Mouse (Mus musculus) left cerebral cortex, adult 9 months (tissue): ENCODE measurements around the gene Fryl.

Experiments
- DNase-seq, 2 experiments: peaks; one replicate each; pipeline ENCODE4 v3.0.0; 2022; ENCODE audit warnings: low spot score in 2 of 2

The Fryl gene

DNA sequence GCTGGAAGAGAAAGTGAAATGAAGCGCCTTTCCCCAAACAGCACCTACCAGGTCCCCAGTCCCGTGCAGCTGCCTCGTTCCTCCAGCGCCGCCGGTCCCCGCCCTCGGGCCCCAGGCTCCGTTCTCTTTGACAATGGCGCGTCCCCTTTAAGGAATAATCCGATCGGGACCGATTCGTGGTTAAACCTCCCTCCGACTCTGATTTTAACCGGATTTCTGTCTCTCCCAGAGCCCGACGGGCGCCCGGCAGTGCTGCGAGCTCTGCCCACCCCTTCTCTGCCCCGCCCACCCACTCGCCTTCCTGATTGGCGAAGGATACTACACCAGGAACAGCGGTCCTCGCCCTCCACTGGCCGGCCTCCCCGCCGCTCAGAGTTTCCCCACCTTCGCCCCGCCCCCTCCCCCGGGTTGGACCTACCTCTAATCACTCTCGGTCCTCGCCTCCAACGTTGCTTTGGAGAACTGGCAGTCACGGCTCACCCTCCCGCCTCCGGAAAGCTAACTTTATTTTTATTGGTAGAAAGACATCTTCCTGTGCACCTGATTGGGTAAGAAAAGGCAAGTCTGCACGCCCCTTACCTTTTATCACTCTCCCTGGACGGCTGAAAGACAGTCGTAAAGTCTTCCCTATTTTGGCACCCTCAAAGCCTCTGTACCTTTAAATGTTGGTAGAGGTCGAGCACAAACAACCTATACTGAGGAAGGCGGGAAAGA, at the start of gene Fryl:
Gene Fryl (minus strand): TSS at position 268 of the 714 bp plus-strand sequence.
- DNase-seq, result peak; percentile 96

DNA sequence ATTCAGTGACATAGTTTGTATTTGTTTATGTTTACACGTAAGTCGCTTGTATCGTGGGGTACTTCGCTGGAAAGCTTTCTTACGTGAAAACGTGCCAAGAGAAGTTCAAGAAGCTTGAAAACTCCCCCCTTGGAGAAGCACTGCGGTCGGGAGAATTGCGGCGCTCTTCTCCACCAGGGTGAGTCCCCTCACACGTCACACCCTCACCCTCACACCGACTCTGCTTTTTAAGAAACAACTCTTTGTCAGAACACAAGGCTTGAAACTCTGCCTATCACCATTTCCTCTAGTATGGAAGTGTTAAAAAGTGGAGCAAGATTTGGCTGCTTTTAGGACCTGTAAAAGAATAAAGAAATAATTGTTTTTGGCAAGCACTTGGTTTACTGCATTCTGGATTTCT, 48.1 kb upstream of the Fryl start:
- DNase-seq, result no peak

DNA sequence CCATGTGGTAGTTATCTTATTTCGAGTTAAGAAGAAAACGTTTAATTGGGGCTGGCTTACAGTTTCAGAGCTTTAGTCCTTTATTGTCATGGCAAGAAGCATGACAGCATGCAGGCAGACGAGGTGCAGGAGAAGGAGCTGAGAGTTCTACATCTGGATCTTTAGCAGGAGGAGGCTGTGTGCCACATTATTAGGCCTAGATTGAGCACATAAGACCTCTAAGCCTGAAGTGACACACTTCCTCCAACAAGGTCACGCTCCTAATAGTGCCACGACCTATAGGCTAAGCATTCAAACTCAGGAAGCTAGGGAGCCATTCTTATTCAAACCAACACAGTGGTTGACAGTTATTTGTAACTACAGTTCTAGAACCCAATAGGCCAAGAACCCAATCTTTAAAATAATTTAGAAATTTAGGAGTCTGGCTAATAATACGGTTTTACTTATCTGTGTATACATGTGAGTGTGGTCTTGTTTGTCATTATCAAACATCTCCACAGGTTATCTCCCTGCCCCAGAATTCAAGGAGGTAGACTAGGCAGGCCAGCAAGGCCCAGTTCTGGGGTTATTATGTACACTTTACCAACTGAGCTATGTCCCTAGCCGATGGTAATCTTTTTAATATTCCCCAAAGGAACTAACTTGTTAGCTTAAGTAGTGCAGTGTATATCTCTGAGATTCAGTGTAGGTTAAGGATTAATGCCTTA, 45.3 kb upstream of the Fryl start:
- DNase-seq, result no peak

DNA sequence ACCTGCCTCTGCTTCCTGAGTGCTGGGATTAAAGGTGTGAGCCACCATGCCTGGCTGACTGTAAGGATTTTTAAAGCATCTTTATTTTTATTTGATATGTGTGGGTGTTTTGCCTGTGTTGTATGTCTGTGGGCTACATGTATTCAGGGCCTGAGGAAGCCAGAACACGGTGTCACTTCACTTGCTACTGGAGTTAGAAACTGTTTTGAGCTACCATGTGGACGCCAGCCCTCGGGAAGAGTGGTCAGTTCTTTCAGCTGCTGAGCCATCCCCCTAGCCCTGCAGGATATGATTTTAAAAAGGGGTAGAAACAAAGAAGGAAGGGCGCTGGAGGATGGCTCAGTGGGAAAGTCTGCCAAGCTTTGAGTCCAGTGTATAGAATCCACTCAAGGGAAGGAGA, 39.5 kb upstream of the Fryl start:
- DNase-seq, result no peak

DNA sequence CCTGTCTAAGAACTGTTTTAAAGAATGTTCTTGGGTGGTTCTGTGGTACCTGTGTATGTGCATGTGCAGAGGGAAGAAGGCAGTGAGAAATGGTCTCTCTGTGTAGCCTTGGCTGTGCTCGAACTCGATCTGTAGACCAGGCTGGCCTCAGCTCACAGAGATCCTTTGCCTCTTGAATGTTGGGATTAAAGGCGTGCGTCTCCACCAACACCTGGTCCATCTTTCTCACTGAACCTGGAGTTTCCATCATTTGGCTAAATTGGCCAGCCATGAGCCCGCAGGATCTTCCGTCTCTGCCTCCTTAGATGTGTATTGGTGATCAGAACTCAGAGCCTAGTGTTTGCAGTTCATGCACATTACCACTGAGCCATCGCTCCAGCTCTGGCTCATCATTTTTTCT, 38.6 kb upstream of the Fryl start:
- no peak for DNase-seq

DNA sequence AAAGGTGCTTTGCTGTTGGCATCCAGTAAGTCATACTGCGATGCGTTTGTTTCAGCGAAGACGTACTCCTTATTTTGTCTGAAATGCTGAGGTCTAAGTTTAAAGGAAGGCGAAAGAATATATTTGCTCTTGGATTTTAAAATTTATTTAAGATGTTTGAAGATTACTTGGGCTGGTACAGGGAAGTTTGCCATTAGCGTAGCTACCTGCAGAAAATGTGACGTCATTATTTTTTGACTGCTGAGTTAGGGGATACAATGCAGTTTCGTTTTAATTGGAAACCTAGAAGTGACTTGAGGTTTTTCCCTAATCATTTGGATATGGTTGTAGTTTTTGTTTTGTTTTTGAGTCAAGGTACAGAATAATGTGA, 37.0 kb upstream of the Fryl start:
- DNase-seq, result no peak

DNA sequence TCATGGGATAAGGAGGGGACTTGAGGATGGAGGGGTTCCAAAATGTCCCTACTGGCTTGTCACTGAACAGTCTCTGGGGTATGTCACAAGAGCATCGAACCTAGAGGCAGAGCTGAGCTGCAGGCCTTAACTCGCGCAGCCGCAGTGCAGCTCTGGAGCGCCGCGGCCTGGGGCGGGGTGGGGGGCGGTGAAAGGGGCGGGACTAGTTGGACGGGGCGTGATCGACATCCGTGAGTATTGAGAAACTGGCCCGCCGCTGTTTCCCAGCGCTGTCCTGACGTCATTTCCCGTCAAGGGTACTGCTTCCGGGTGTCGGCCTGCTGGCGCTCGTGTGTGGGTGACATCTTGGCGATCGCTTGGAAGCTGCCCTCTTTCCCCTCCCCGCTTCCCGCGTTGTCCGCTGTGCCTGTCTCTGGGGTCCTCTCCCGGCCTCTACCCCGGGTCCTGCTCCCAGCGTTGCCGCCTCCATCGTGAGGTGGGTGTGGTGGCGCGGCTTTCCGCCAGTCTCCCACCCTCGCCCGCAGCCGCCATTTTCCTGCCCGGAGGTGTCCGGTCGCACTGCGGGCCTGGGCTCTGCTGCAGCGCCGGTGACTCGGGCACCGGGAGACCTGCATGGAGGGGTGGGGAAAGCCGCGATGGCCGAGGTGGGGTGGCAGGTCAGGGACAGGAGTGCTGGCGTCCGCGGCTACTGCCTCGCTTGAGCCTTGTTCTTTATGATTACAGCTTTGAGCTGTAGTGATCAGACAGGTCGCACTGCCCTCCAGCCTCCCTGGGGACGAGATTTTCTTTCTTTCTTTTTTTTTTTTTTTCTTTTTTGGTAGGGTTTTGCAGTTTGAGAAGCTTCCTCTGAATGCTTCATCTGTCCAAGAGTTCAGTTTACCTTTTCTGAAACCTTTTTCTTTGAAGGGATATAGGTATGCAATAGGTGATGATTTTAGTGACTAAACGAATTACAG, 36.4 kb upstream of the Fryl start, which contains the start of gene Ociad1:
Gene Ociad1 (plus strand): TSS at position 283 of the 956 bp plus-strand sequence.
- DNase-seq, result peak; percentile 90 to 96

DNA sequence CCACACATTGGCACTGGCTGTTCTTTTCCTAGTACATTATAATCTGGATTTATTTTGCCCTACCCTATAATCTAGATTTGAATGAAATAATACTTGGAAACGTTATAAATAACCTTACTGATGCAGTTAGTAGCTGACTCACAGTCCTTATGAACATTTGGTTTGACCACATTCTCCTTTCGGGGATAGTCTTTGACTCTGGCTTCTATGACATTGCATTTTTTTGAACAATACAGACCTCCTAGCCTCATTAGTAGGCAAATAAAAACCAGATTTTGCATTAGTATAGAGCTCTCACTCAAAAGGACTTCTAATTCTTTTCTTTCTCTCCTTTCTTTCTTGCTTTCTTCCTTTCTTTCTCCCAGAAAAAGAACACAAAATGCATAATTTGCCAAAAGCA, 33.5 kb upstream of the Fryl start:
- DNase-seq, result no peak

DNA sequence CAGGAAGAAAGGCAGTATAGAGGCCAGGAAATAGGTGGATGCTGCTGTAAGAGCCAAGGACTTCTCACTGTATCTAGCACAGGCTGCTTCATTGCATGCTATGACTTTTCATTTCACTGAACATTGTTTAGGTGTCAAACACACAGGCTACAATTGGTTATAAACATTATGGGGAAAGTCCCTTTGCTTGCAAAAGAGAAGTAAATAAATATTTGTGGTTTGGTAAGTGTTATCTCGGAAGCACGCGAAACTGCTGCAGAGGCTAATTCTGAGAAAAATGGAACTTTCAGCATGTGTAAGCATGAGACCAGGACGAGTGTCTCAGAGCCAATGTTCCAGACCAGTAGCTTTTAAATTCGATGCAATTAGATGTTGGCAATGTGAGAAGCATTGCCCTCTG, 30.2 kb upstream of the Fryl start:
- no peak for DNase-seq

DNA sequence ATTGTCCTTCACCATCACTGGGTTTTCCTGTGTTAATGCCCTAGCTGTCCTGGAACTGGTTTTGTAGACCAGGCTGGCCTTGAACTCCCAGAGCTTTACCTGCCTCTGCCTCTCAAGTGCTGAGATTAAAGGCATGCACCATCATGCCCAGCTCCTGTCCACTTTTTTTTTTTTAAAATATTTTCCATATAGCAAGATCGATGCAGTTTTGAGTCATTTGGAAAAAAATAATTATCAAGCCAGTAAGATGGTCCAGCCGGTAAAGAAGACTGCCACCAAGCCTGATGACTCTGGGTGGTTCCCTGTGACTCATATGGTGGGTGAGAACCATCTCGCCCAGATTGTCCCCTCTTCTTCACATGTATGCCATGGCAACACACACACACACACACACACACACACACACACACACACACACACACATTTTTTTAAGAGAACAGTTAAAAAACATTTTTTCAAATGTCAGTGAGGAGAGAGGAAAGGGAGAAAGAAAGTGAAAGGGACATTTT, 29.1 kb upstream of the Fryl start:
- no peak for DNase-seq

DNA sequence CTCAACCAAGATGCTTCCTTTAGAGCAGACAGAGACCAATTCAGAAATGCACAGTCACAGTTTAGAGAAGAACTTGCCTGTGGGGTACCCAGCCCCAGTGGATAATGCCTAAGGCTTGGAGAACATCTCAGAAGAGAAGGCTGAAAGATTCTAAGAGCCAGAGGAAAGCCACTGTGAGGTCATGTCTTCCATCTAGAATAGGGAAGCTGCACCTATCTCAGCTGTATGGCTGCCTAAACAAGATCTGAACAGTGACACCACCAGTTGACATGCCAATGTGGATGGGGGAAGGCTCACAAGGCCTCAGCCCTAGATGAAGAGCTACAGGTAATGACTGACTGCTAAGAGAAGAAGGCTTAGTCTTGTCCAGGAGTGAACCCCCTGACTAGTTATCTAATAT, 27.6 kb upstream of the Fryl start:
- no peak for DNase-seq

DNA sequence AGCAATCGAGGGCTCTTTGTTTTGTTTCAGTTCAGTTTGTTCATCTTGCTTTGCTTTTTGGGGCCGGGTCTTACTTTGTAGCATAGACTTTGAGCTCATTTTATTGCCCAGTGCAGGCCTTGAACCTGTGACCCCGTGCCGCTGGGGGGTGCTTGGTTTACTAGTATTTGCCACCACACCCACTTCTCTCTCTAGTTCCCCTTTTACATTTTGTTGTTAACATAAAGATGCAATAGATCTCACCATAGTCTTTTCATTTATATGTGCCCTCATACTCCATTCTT, 24.1 kb upstream of the Fryl start:
- DNase-seq, result no peak

DNA sequence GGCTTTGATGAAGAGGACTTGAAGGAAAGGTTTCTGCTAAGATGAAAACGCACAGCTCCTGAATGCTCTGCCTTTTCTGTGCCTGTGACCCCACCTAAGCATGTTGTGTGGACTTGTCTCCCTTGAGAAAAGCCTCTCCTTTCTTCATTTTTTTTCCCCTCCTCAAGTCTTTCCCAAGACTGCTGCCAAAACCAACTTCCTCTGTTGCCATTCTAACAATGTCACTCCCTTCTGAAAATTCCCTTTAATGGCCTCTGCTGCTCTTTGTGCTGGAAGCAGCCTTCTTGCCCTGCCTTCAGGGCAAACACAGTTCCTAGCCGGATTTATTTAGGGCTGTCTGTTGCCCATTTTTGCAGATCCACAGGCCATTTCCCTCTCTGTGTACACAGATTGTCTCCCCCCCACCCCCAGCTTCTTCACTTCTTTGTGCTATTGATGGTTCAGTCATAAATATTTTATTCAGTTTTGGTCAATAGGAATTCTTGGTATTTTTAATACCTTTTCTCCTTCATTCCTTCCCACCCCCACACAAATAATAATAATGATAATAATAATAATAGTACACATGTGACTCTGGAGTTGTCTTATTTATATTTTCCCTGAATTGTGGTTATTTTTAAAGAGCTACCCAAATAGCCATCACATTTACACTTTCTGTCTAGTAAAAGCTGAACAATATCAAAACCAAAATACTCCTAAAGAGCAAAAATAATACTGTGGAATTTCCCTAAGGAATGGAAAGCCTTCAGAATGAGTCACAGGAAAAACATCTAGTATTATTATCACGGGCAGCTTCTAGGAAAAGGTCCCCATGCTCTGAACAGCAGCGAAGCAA, 23.5 kb upstream of the Fryl start:
- no peak for DNase-seq

DNA sequence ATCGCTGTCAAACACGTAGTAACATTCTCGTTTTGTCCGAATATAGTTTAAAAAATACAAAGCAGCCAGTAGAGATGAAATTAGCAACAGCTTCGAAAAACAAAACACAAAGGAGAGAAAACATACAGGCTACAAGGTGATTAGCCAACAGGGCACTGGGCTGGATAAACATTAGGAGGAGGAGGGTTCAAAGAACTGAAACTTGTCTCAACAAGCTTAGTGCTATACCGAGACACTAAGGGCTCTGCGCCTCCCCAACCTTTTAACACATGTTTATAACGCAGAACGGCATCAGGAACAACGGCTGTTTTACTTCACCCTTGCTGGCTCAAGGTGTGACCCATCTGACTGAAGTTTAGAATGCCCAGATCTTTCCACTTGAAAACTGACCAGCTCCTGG, 22.8 kb upstream of the Fryl start:
- no peak for DNase-seq

DNA sequence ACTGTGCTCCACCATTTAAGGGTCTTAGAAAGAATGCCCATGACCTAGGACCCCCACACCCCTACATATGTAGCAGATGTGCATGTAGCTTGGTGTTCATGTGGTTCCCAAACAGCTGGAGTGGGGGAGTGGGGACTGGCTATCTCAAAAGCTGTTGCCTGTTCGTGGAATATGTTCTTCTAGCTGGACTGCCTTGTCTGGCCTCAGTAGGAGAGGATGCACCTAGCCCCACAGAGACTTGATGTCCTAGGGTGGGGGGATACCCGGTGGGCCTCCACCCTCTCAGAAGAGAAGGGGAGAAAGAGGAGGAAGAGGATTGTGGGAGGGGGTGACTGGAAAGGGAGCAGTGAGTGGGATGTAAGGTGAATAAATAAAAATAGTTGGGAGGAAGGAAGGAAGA, 18.5 kb upstream of the Fryl start:
- no peak for DNase-seq

DNA sequence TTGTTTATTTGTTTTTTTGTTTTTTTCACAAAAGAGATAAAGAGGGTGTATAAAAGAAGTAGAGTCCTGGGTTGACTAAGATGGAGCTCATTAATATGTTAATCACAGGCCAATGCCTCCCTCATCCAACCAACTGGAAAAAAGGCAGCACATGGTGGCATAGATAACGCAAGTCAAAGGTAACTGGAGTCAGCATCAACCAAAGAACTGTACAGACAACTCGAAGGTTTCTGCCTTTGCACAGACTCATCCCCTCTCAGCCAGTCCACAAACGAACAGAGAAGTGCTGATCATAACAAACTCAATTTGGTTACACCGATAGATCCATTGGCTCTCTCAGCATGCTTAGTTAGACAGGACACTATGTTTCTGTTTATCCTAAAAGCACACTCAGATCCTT, 16.8 kb upstream of the Fryl start:
- DNase-seq, result no peak

DNA sequence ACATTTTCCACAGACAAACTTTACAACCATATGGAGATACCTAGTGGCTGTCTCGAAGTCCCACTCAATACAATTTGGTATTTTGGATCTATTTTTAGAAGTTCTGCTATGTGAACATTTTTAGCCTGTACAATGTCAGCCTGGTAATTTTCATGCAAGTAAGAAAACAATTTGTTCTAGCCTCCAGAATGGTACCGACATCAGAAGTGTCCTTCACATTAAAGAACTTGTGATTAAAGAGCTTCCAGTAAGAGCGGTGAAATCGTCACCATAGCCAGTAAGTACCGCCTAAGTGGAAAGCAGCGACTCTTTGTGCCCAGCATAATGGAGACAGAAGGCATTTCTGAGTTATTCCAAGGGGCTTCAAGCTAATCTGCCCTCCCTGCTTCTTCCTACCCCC, 14.2 kb upstream of the Fryl start:
- no peak for DNase-seq

DNA sequence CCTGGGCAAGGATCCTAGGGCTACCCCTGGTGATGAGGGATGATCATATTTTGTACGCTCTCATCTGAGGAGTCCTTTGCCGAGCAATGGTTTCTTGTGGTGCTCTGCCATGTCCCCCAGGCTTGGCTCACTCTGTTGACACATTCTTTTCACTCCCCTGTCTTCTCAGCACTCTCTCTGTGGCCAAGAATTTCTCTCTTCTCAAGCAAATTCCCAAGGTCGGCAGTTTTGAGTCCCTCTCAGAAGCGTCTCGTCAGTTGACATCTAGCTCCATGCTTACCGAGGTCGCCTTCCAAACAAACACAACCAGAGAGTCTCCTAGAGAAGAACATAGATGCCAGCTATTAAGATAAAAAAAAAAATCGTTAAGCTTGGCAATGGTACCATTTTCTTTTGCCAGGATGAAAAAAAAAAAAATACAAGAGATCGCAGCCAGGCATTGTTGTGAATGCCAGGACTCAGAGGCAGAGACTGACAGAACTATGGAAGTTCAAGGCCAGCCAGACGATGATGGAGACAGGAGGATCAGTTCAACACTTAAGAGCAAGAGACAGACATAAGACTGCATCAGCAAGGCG, 12.3 kb upstream of the Fryl start:
- DNase-seq, result no peak

DNA sequence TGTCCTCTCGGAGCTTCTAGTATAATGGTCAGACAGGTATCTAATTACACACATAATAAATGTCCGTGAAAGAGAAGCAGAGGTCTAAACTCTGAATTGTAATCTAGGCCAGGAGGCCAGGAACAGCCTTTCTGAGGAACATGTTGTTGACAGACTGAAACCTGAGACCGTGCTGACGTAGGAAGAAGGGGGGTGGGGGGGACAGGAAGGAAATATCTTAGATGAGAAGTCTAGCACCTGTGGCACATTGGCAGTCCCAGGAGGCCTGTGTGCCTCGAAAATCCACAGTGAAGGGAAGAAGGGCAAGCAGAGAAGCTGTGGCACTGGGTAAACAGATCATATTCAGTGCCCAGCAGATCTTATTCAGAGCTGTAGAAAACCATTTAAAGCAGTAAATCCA, 9.0 kb upstream of the Fryl start:
- DNase-seq, result no peak

DNA sequence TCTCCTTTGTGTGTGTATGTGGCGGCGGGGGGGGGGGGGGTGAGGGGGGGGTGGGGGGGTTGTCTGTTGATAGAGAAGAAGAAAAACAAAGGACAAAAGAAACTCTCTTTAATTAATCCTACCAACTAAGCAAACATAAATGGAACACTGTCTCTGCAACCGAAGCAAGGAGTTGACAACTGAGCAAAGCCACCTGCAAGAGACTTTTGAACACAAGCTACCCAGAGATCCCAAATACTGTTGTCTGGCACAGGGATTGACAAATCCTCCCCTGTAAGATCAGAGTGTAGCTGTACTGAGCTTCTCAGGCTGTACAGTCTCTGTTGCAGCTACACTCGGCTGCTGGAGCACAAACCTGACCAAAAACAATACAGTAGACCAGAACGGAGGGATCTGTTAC, 7.7 kb upstream of the Fryl start:
- no peak for DNase-seq

DNA sequence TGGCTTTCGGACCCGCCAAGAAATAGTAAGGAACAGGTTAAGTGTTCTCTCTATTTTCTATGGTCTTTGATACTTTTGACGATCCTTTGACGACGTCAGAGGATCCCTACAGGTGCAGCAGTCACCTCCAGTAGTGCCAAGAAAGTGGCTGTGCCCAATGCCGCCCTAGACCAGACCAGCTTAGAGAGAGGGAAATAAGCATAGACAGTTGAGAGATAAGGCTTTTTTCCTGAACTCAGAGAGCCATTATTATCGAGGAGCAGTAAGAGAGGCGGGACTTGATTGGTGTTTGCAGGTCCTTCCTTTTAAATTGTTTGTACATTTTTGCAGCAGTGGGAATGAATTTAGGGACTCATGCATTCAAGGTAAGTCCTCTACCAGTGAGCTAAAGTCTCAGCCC, 1.3 kb upstream of the Fryl start:
- no peak for DNase-seq
